Mouse (Mus musculus) E14TG2a.4 (cell line): Measurements from ENCODE around the gene Gm42421.

ENCODE experiments used
- CTCF ChIP-seq: conservative IDR thresholded peaks from 2 replicates; pipeline ENCODE4 v1.5.1; 2014; ENCODE audit warnings: low read length
- NANOG ChIP-seq: IDR thresholded peaks from 2 replicates; pipeline ENCODE4 v1.6.1; 2014; ENCODE audit warnings: borderline replicate concordance, low read length, mixed read lengths
- POU5F1 ChIP-seq: IDR thresholded peaks from 2 replicates; pipeline ENCODE4 v1.6.1; 2014; ENCODE audit warnings: low read length, borderline replicate concordance

DNA sequence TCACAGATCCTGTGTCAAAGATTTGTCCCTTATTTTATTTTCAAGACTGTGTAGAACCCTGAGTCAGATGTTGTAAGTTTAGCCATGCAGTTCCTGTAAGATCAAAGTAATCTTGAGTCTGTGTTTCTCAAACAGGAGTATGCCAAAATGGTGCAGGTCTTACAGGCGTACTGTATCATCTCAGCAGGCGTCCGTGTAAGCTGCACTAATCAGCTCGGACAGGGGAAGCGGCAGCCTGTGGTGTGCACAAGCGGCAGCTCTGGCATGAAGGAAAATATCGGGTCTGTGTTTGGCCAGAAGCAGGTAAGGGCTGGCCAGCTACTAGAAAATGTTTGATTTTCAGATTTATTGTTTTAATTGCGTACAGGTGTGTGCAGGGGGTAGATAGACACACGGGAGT is 11.8 kb upstream of the Gm42421 start:
- TF ChIP-seq CTCF (no peak), POU5F1 (no peak), NANOG (no peak)
